ENCODE assay signal across 17 mouse cellular contexts in genomic region chr2:101908773-101909172, GRCm38 (mm10). TPM values are rescaled to one million over a fixed set of nuclear protein-coding genes. Genes with fewer than 3 reads are reported as not detected.
DNase-seq lines count a peak whose midpoint lies in the region; ATAC-seq lines count a peak whose summit lies in the region.
"Had no signal": no experiment of that assay in that cellular context is flagged by ENCODE, and none has a peak within 500 bp of the region (broad histone marks: within the 10 kb centered on the region; RNA-seq: fewer than 3 reads in every experiment).

No protein-coding gene starts in this region.

- no peak for DNase-seq in forebrain, embryonic 10.5 days (ENCODE audit: extremely low spot score, low spot score)
- peak; percentile 70 to 72 for DNase-seq in right cerebral cortex, adult 2 months (ENCODE audit: low spot score in 2 of 2)
- DNase-seq in right cerebral cortex, postnatal 4 days = no peak
- DNase-seq in left cerebral cortex, postnatal 14 days (ENCODE audit: low spot score in 2 of 2) = peak; percentile 46 to 50
- DNase-seq in embryonic facial prominence, embryonic 10.5 days (ENCODE audit: low spot score) = no peak
- DNase-seq in gastrocnemius, postnatal 4 days (ENCODE audit: low spot score in 2 of 2) = no peak
- DNase-seq: heart, adult 18-20 months; kidney, adult 9 months; kidney, postnatal 4 days; liver; liver, postnatal 0 days; lung, postnatal 14 days; spleen, adult 18-20 months had no signal

- no peak overlapping the region for H3K4me3 ChIP-seq in forebrain, embryonic 10.5 days
- H3K4me3 ChIP-seq in forebrain, embryonic 16.5 days (replicated peaks; ENCODE audit: low read length) = no peak overlapping the region
- no peak overlapping the region for H3K4me3 ChIP-seq in embryonic facial prominence, embryonic 10.5 days
- H3K4me3 ChIP-seq: forebrain, embryonic 13.5 days; hindbrain, embryonic 12.5 days had no signal

- H3K4me2 ChIP-seq in forebrain, embryonic 16.5 days (ENCODE audit: low read length) = no peak overlapping the region
- H3K4me2 ChIP-seq: forebrain, embryonic 13.5 days; hindbrain, embryonic 12.5 days had no signal

- intact Hi-C loops in left cerebral cortex, postnatal 14 days (cut with DNase I) = loop anchor here (5.0 kb wide), 4 partner anchors 94 to 544 kb away; partner anchors contain the start of gene Fjx1

- no peak for ATAC-seq in forebrain, embryonic 16.5 days
- ATAC-seq: forebrain, embryonic 13.5 days; inflammation-experienced regulatory T-cells, adult 6 months; liver, postnatal 0 days had no signal

- H3K27ac ChIP-seq in forebrain, embryonic 10.5 days = peak overlapping the region; percentile 32
- no peak overlapping the region for H3K27ac ChIP-seq in forebrain, embryonic 16.5 days (ENCODE audit: low read length)
- H3K27ac ChIP-seq in embryonic facial prominence, embryonic 10.5 days (replicated peaks) = no peak overlapping the region
- H3K27ac ChIP-seq: forebrain, embryonic 13.5 days; hindbrain, embryonic 12.5 days had no signal

- no peaks in the 10 kb centered on the region for H3K9me3 ChIP-seq in forebrain, embryonic 10.5 days
- H3K9me3 ChIP-seq in forebrain, embryonic 16.5 days (ENCODE audit: control insufficient read depth, low read length) = no peaks in the 10 kb centered on the region
- H3K9me3 ChIP-seq in embryonic facial prominence, embryonic 10.5 days = no peaks in the 10 kb centered on the region
- H3K9me3 ChIP-seq: hindbrain, embryonic 12.5 days had no signal

- H3K27me3 ChIP-seq in forebrain, embryonic 10.5 days (ENCODE audit: poor library complexity, severe bottlenecking) = no peaks in the 10 kb centered on the region
- H3K27me3 ChIP-seq in forebrain, embryonic 16.5 days (replicated peaks; ENCODE audit: control insufficient read depth, insufficient read depth, low read length) = no peaks in the 10 kb centered on the region
- no peaks in the 10 kb centered on the region for H3K27me3 ChIP-seq in embryonic facial prominence, embryonic 10.5 days (replicated peaks; ENCODE audit: low read depth, poor library complexity, severe bottlenecking)
- H3K27me3 ChIP-seq: forebrain, embryonic 13.5 days; hindbrain, embryonic 12.5 days had no signal

- 0 out of 2 replicates have a peak, but pooled peaks cover 6% of the 10 kb centered on the region for H3K36me3 ChIP-seq in forebrain, embryonic 10.5 days (replicated peaks)
- no peaks in the 10 kb centered on the region; the same call in 1 of the 2 replicates for H3K36me3 ChIP-seq in forebrain, embryonic 16.5 days (ENCODE audit: control insufficient read depth, insufficient read depth)
- H3K36me3 ChIP-seq in embryonic facial prominence, embryonic 10.5 days (replicated peaks) = 0 out of 2 replicates have a peak, but pooled peaks cover 5% of the 10 kb centered on the region

- peaks cover 38% of the 10 kb centered on the region for H3K4me1 ChIP-seq in forebrain, embryonic 10.5 days
- peaks cover 9% of the 10 kb centered on the region for H3K4me1 ChIP-seq in forebrain, embryonic 16.5 days (replicated peaks; ENCODE audit: control insufficient read depth, insufficient read depth, low read length)
- peaks cover 15% of the 10 kb centered on the region for H3K4me1 ChIP-seq in embryonic facial prominence, embryonic 10.5 days

- 78% methylated on average over 13 of the region's 13 CpGs for WGBS in forebrain, embryonic 10.5 days
- 68% methylated on average over 13 of the region's 13 CpGs for WGBS in forebrain, embryonic 16.5 days
- WGBS in embryonic facial prominence, embryonic 10.5 days = 80% methylated on average over 13 of the region's 13 CpGs

- no peak overlapping the region for H3K9ac ChIP-seq in forebrain, embryonic 16.5 days (replicated peaks; ENCODE audit: low read depth, low read length)
- H3K9ac ChIP-seq: forebrain, embryonic 13.5 days; hindbrain, embryonic 12.5 days; liver, postnatal 0 days had no signal

RNA-seq across cellular contexts. Expression of gene Commd9, which starts 22.7 kb away (rescaled TPM):
- 59.2 and 62.2 TPM in 2 replicates for polyA plus RNA-seq in forebrain, embryonic 10.5 days (2016; fragmentation: Nextera tagmentation; extraction: Ambion mirVana)
- 97.4 and 99.3 TPM in 2 replicates for polyA plus RNA-seq in forebrain, embryonic 16.5 days (2015; fragmentation: Nextera tagmentation; extraction: Ambion mirVana)
- total RNA-seq in left cerebral cortex, postnatal 14 days (2021) = 10 to 100 TPM; 39.2 to 42.4 TPM
- 60.6 and 61.8 TPM in 2 replicates for polyA plus RNA-seq in embryonic facial prominence, embryonic 10.5 days (2016; fragmentation: Nextera tagmentation; extraction: Ambion mirVana)
- 10 to 100 TPM; 41.1 to 45.0 TPM for total RNA-seq in gastrocnemius, postnatal 4 days (2021)

RNA-seq across cellular contexts. Expression of gene Prr5l, which starts 25.9 kb away (rescaled TPM):
- 24.4 and 25.4 TPM in 2 replicates for polyA plus RNA-seq in forebrain, embryonic 10.5 days (2016; fragmentation: Nextera tagmentation; extraction: Ambion mirVana)
- polyA plus RNA-seq in forebrain, embryonic 16.5 days (2015; fragmentation: Nextera tagmentation; extraction: Ambion mirVana) = 5.5 and 6.6 TPM in 2 replicates
- total RNA-seq in left cerebral cortex, postnatal 14 days (2021) = 1 to 10 TPM; 2.6 to 4.6 TPM
- 21.5 and 22.8 TPM in 2 replicates for polyA plus RNA-seq in embryonic facial prominence, embryonic 10.5 days (2016; fragmentation: Nextera tagmentation; extraction: Ambion mirVana)
- total RNA-seq in gastrocnemius, postnatal 4 days (2021) = 1 to 10 TPM; 4.0 to 5.3 TPM

Comparison
In these comparisons a context has a peak if more than half of its experiments do, and no peak if none do; other contexts are left out.
1. DNase-seq: peak in right cerebral cortex, adult 2 months (2 of 2) and left cerebral cortex, postnatal 14 days (2 of 2); none in forebrain, embryonic 10.5 days (single experiment), right cerebral cortex, postnatal 4 days (single experiment), embryonic facial prominence, embryonic 10.5 days (single experiment) and gastrocnemius, postnatal 4 days (0 of 2).